In genomic region chr15:25627012-25627411, GRCm38 (mm10) we compare ENCODE assay signal across 28 mouse cellular contexts. TPM values are rescaled to one million over a fixed set of nuclear protein-coding genes. Genes with fewer than 3 reads are reported as not detected.
DNase-seq lines count a peak whose midpoint lies in the region; ATAC-seq lines count a peak whose summit lies in the region.
"Had no signal": no experiment of that assay in that cellular context is flagged by ENCODE, and none has a peak within 500 bp of the region (broad histone marks: within the 10 kb centered on the region; RNA-seq: fewer than 3 reads in every experiment).

No protein-coding gene starts in this region.

- no peaks in the 10 kb centered on the region for H3K27me3 ChIP-seq in embryonic facial prominence, embryonic 14.5 days (replicated peaks; ENCODE audit: control insufficient read depth, insufficient read depth, low read length)
- no peaks in the 10 kb centered on the region for H3K27me3 ChIP-seq in embryonic facial prominence, embryonic 10.5 days (replicated peaks; ENCODE audit: low read depth, poor library complexity, severe bottlenecking)
- no peaks in the 10 kb centered on the region for H3K27me3 ChIP-seq in kidney, embryonic 14.5 days (ENCODE audit: control insufficient read depth, insufficient read depth, low read length)
- H3K27me3 ChIP-seq in limb, embryonic 13.5 days, result no peaks in the 10 kb centered on the region
- H3K27me3 ChIP-seq: CH12.LX; embryonic facial prominence, embryonic 13.5 days; stomach, embryonic 15.5 days had no signal

- H3K9me3 ChIP-seq in embryonic facial prominence, embryonic 14.5 days (ENCODE audit: control insufficient read depth, low read length), result no peaks in the 10 kb centered on the region
- H3K9me3 ChIP-seq in embryonic facial prominence, embryonic 10.5 days, result no peaks in the 10 kb centered on the region
- no peaks in the 10 kb centered on the region for H3K9me3 ChIP-seq in kidney, embryonic 14.5 days (ENCODE audit: control insufficient read depth, low read length)
- no peaks in the 10 kb centered on the region for H3K9me3 ChIP-seq in limb, embryonic 13.5 days
- H3K9me3 ChIP-seq: embryonic facial prominence, embryonic 13.5 days; forebrain, embryonic 12.5 days; liver, embryonic 12.5 days; midbrain, embryonic 13.5 days; stomach, embryonic 15.5 days had no signal

- H3K4me3 ChIP-seq in embryonic facial prominence, embryonic 14.5 days (ENCODE audit: low read depth, low read length), result no peak overlapping the region
- no peak overlapping the region for H3K4me3 ChIP-seq in embryonic facial prominence, embryonic 10.5 days
- no peak overlapping the region for H3K4me3 ChIP-seq in kidney, embryonic 14.5 days (ENCODE audit: low read length)
- H3K4me3 ChIP-seq in limb, embryonic 13.5 days, result no peak overlapping the region
- H3K4me3 ChIP-seq: embryonic facial prominence, embryonic 13.5 days; forebrain, embryonic 12.5 days; liver, embryonic 12.5 days; midbrain, embryonic 13.5 days; stomach, embryonic 15.5 days had no signal

- peak; percentile 61 for DNase-seq in embryonic facial prominence, embryonic 14.5 days (ENCODE audit: low spot score)
- DNase-seq in embryonic facial prominence, embryonic 10.5 days (ENCODE audit: low spot score), result no peak
- DNase-seq in kidney, adult 11 months, result peak; percentile 24
- DNase-seq in ZHBTc4 (ENCODE audit: low read depth, low spot score), result peak; percentile 61
- no peak for DNase-seq in natural killer cell, adult 2 months (ENCODE audit: low spot score in 2 of 2)
- DNase-seq in adrenal gland, postnatal 36 days, result no peak
- DNase-seq: adrenal gland, postnatal 10 days; cerebellum, adult 11 months; cerebellum, adult 9-11 months; embryo, embryonic 11 days; forebrain, postnatal 0 days; gastrocnemius, postnatal 10 days; kidney, adult 2 months; left cerebral cortex, postnatal 4 days; liver, postnatal 0 days; lung, postnatal 36 days; right cerebral cortex, postnatal 25 days; thymus, postnatal 14 days had no signal

- H3K36me3 ChIP-seq in embryonic facial prominence, embryonic 14.5 days (ENCODE audit: control insufficient read depth, insufficient read depth, low read length), result no peaks in the 10 kb centered on the region
- H3K36me3 ChIP-seq in embryonic facial prominence, embryonic 10.5 days (replicated peaks), result peaks cover 19% of the 10 kb centered on the region
- no peaks in the 10 kb centered on the region for H3K36me3 ChIP-seq in kidney, embryonic 14.5 days (ENCODE audit: control insufficient read depth, insufficient read depth, low read length)
- H3K36me3 ChIP-seq in limb, embryonic 13.5 days, result 0 out of 2 replicates have a peak, but pooled peaks cover 9% of the 10 kb centered on the region
- H3K36me3 ChIP-seq: embryonic facial prominence, embryonic 13.5 days; forebrain, embryonic 12.5 days; liver, embryonic 12.5 days; midbrain, embryonic 13.5 days; stomach, embryonic 15.5 days had no signal

- H3K27ac ChIP-seq in embryonic facial prominence, embryonic 14.5 days (replicated peaks; ENCODE audit: low read depth, low read length), result no peak overlapping the region
- H3K27ac ChIP-seq in embryonic facial prominence, embryonic 10.5 days (replicated peaks), result no peak overlapping the region
- no peak overlapping the region for H3K27ac ChIP-seq in kidney, embryonic 14.5 days (ENCODE audit: low read depth, low read length)
- no peak overlapping the region for H3K27ac ChIP-seq in limb, embryonic 13.5 days
- H3K27ac ChIP-seq: embryonic facial prominence, embryonic 13.5 days; forebrain, embryonic 12.5 days; hindbrain, embryonic 14.5 days; liver, embryonic 12.5 days; midbrain, embryonic 13.5 days; stomach, embryonic 15.5 days had no signal

- no peak overlapping the region for H3K4me2 ChIP-seq in embryonic facial prominence, embryonic 14.5 days (ENCODE audit: low read depth, low read length)
- no peak overlapping the region for H3K4me2 ChIP-seq in kidney, embryonic 14.5 days (replicated peaks; ENCODE audit: low read depth, low read length)
- H3K4me2 ChIP-seq in limb, embryonic 13.5 days (replicated peaks), result peak overlapping the region; percentile 75
- H3K4me2 ChIP-seq: embryonic facial prominence, embryonic 13.5 days; forebrain, embryonic 12.5 days; heart, embryonic 11.5 days; hindbrain, embryonic 14.5 days; liver, embryonic 12.5 days; midbrain, embryonic 13.5 days; stomach, embryonic 15.5 days had no signal

- peaks cover 32% of the 10 kb centered on the region for H3K4me1 ChIP-seq in embryonic facial prominence, embryonic 14.5 days (ENCODE audit: control insufficient read depth, insufficient read depth, low read length)
- H3K4me1 ChIP-seq in embryonic facial prominence, embryonic 10.5 days, result peaks cover 52% of the 10 kb centered on the region
- peaks cover 23% of the 10 kb centered on the region for H3K4me1 ChIP-seq in kidney, embryonic 14.5 days (ENCODE audit: control insufficient read depth, insufficient read depth, low read length)
- H3K4me1 ChIP-seq in limb, embryonic 13.5 days, result peaks cover 61% of the 10 kb centered on the region

- no peak for ATAC-seq in embryonic facial prominence, embryonic 14.5 days (ENCODE audit: low read depth)
- no peak for ATAC-seq in kidney, embryonic 14.5 days (ENCODE audit: low FRiP score, low TSS enrichment)
- no peak for ATAC-seq in limb, embryonic 13.5 days (ENCODE audit: low FRiP score, low read depth)
- ATAC-seq: forebrain, postnatal 0 days; liver, embryonic 12.5 days; liver, postnatal 0 days; midbrain, embryonic 13.5 days had no signal

- 65% methylated on average over 7 of the region's 7 CpGs for WGBS in embryonic facial prominence, embryonic 14.5 days
- 86% methylated on average over 7 of the region's 7 CpGs for WGBS in embryonic facial prominence, embryonic 10.5 days
- 77% methylated on average over 7 of the region's 7 CpGs for WGBS in kidney, embryonic 14.5 days
- 57% methylated on average over 7 of the region's 7 CpGs for WGBS in limb, embryonic 13.5 days

- H3K9ac ChIP-seq in embryonic facial prominence, embryonic 14.5 days (ENCODE audit: low read depth, low read length), result no peak overlapping the region
- no peak overlapping the region for H3K9ac ChIP-seq in kidney, embryonic 14.5 days (ENCODE audit: low read depth, low read length)
- H3K9ac ChIP-seq in limb, embryonic 13.5 days, result no peak overlapping the region
- H3K9ac ChIP-seq: embryonic facial prominence, embryonic 13.5 days; forebrain, embryonic 12.5 days; forebrain, postnatal 0 days; hindbrain, embryonic 14.5 days; liver, embryonic 12.5 days; liver, postnatal 0 days; midbrain, embryonic 13.5 days; stomach, embryonic 15.5 days had no signal

RNA-seq across cellular contexts. Expression of gene Myo10, which starts 4.7 kb away (rescaled TPM):
- polyA plus RNA-seq in embryonic facial prominence, embryonic 14.5 days (2014; fragmentation: Nextera tagmentation; extraction: Ambion mirVana), result 35.0 and 41.8 TPM in 2 replicates
- 44.2 and 47.2 TPM in 2 replicates for polyA plus RNA-seq in embryonic facial prominence, embryonic 10.5 days (2016; fragmentation: Nextera tagmentation; extraction: Ambion mirVana)
- 34.0 and 52.2 TPM in 2 replicates for polyA plus RNA-seq in kidney, embryonic 14.5 days (2014; fragmentation: Nextera tagmentation; extraction: Ambion mirVana)
- 30.3 and 32.3 TPM in 2 replicates for polyA plus RNA-seq in limb, embryonic 13.5 days (2015; fragmentation: Nextera tagmentation; extraction: Ambion mirVana)
- total RNA-seq in adrenal gland, postnatal 36 days (2021), result 100 to 1,000 TPM in 1 of 2 experiments, 10 to 100 TPM in 1; 83.3 to 141 TPM

Comparison
In these comparisons a context has a peak if more than half of its experiments do, and no peak if none do; other contexts are left out.
1. DNase-seq: peak in embryonic facial prominence, embryonic 14.5 days (single experiment), kidney, adult 11 months (single experiment) and ZHBTc4 (single experiment); none in embryonic facial prominence, embryonic 10.5 days (single experiment), natural killer cell, adult 2 months (0 of 2) and adrenal gland, postnatal 36 days (0 of 2).